Mouse (Mus musculus) lung, embryonic 14.5 days (tissue): Measurements from ENCODE around the gene Zfp408. TPM values are rescaled to one million over a fixed set of nuclear protein-coding genes. Genes with fewer than 3 reads are reported as not detected.

ENCODE experiments used
- ATAC-seq: fragments of 200-750 bp; cut with Nextera tagmentation; 2 replicates; pipeline ENCODE4 v1.8.0; 2017; ENCODE audit warnings: mild to moderate bottlenecking, moderate TSS enrichment, moderate library complexity; ENCODE audit not compliant: insufficient read depth
- DNase-seq: peaks from one replicate; pipeline ENCODE4 v3.0.0-alpha.2; 2015
- H3K27ac ChIP-seq: fragments of 300-500 bp; sonication (generic); 2 replicates; pipeline ENCODE4 v1.5.1; 2014; ENCODE audit warnings: low read depth, mild to moderate bottlenecking, moderate library complexity
- H3K27me3 ChIP-seq: fragments of 300-500 bp; sonication (generic); 2 replicates; pipeline ENCODE4 v1.6.1; 2014; ENCODE audit warnings: low read length, control low read depth; ENCODE audit not compliant: insufficient read depth
- H3K36me3 ChIP-seq: fragments of 300-500 bp; sonication (generic); 2 replicates; pipeline ENCODE4 v1.6.1; 2014; ENCODE audit warnings: control low read depth; ENCODE audit not compliant: insufficient read depth
- H3K4me1 ChIP-seq: fragments of 300-500 bp; sonication (generic); 2 replicates; pipeline ENCODE4 v1.6.1; 2014; ENCODE audit warnings: antibody characterized with exemption, control low read depth; ENCODE audit not compliant: insufficient read depth
- H3K4me2 ChIP-seq: fragments of 300-500 bp; sonication (generic); 2 replicates; pipeline ENCODE4 v1.6.1; 2014; ENCODE audit warnings: mild to moderate bottlenecking
- H3K4me3 ChIP-seq: fragments of 300-500 bp; sonication (generic); 2 replicates; pipeline ENCODE4 v1.5.1; 2014; ENCODE audit warnings: low read depth, low read length
- H3K9ac ChIP-seq: fragments of 300-500 bp; sonication (generic); 2 replicates; pipeline ENCODE4 v1.6.1; 2014
- H3K9me3 ChIP-seq: fragments of 300-500 bp; sonication (generic); 2 replicates; pipeline ENCODE4 v1.6.1; 2016; ENCODE audit warnings: low read depth, low read length, control low read depth
- CTCF ChIP-seq: IDR thresholded peaks from 2 replicates; pipeline ENCODE4 v1.5.1; 2016; ENCODE audit warnings: antibody characterized with exemption, low read depth
- WGBS: fragments of 180-500 bp; shearing (Covaris S2); extraction: QIAGEN DNeasy Blood & Tissue Kit; methylation state at CpG from one replicate; pipeline ENCODE4 v1.1.7; 2014; 5-methylcytosine and 5-hydroxymethylcytosine counted together
- polyA plus RNA-seq: library from polyadenylated mRNA; unstranded; fragments of >200 nt; fragmentation: Nextera tagmentation; extraction: Ambion mirVana; gene quantifications from 2 replicates; pipeline ENCODE4 v1.2.1, GENCODE M21; 2014

Zfp408 gene
- polyA plus RNA-seq, 1 experiment from 2014 or later = 7.0 TPM

DNA sequence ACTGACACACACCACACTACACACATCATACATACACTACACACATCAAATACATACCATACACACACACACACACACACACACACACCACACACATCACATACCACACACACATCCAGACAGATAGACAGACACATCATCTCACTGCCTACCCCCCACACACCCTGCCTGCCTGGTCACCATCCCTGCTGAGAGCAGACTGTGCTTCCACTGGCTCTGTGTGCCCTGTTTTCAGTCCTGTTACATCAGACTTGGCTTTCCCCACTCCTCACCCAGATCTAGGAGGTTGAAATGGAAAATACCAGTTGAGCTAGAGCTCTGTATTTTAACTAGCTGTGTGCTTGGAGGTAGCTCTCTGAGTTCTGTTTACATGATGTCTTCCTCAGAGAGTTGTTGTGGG is 15.2 kb upstream of the Zfp408 start:
- TF ChIP-seq CTCF = no peak
- no peak overlapping the region for H3K4me2 ChIP-seq
- H3K27me3 ChIP-seq = no peaks in the 10 kb centered on the region
- peaks cover 81% of the 10 kb centered on the region for H3K36me3 ChIP-seq
- H3K27ac ChIP-seq = no peak overlapping the region
- ATAC-seq (no peak), DNase-seq (no peak)
- H3K9me3 ChIP-seq = no peaks in the 10 kb centered on the region
- H3K4me3 ChIP-seq = no peak overlapping the region
- H3K4me1 ChIP-seq = no peaks in the 10 kb centered on the region
- no peak overlapping the region for H3K9ac ChIP-seq

DNA sequence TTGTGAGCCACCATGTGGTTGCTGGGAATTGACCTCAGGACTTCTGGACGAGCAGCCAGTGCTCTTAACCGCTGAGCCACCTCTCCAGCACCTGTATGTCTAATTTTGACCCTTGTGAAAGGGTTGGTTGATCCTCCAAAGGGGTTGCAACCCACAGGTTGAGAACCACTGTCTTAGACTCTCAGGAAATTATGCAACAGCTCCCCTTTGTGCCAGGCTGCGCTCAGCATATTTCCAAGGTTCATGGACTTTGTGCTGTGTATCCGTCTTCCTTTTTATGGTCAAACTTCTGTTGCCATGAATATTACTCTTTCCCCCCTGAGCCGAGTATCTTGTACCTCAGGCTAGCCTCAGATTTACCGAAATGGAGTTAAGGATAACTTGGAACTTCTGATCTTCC is 11.4 kb upstream of the Zfp408 start:
- H3K9ac ChIP-seq = no peak overlapping the region
- H3K4me1 ChIP-seq = 0 out of 2 replicates have a peak, but pooled peaks cover 5% of the 10 kb centered on the region
- H3K4me2 ChIP-seq = no peak overlapping the region
- no peak for DNase-seq
- TF ChIP-seq CTCF = no peak
- no peak overlapping the region for H3K27ac ChIP-seq
- peaks cover 82% of the 10 kb centered on the region for H3K36me3 ChIP-seq
- H3K9me3 ChIP-seq = no peaks in the 10 kb centered on the region
- H3K27me3 ChIP-seq = no peaks in the 10 kb centered on the region
- WGBS = 92% methylated on average over 6 of the region's 6 CpGs
- no peak for ATAC-seq
- no peak overlapping the region for H3K4me3 ChIP-seq

DNA sequence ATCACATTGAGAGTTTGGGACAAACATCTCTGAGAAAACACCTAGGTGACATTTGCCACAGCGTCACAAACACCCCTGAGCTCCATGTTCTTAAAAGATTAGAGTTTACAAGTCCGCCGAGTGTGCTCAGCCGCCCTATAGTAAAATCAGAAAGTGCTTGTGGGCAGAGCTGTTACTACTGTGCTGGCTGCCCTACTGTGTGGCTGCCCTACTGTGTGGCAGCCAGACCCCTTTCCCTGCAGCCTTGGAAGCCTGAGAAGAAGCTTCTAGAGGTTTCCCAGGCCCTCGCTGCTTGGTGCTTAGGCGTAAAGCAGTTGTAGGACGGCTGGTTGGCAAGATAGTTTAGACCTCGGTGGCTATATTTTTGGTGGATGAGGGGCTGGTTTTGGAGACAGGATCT is 10.1 kb upstream of the Zfp408 start:
- no peak overlapping the region for H3K4me2 ChIP-seq
- no peak for ATAC-seq
- H3K4me1 ChIP-seq = 0 out of 2 replicates have a peak, but pooled peaks cover 6% of the 10 kb centered on the region
- H3K36me3 ChIP-seq = peaks cover 85% of the 10 kb centered on the region
- TF ChIP-seq CTCF = no peak
- 93% methylated on average over 8 of the region's 8 CpGs for WGBS
- H3K27ac ChIP-seq = no peak overlapping the region
- no peaks in the 10 kb centered on the region for H3K27me3 ChIP-seq
- H3K9ac ChIP-seq = no peak overlapping the region
- H3K9me3 ChIP-seq = no peaks in the 10 kb centered on the region
- no peak for DNase-seq
- H3K4me3 ChIP-seq = no peak overlapping the region

DNA sequence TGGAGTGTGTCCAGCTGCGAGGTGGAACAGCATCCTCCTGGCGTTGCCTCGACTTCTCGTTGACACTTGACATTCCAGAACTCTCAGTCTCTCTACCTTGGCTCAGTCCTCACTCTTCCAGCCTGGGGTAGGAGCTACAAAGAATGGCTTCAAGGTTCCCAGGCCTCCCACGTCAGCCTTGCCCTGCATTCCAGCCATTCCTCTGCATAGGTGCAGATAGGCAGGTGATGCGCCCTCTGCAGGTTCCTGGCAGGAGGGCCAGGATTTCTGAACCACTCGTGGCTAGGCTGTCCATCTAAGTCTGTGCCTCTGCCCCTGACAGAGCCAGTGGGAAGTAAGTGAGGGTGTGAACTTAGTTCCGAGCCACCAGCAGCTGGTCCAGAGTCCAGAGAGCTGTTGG is 7.2 kb upstream of the Zfp408 start:
- peak; percentile 69; the same call in 1 of the 2 replicates for ATAC-seq
- Histone ChIP-seq H3K9me3 (no peaks in the 10 kb centered on the region), H3K27me3 (no peaks in the 10 kb centered on the region), H3K27ac (peak overlapping the region; percentile 79), H3K4me2 (no peak overlapping the region), H3K4me3 (no peak overlapping the region), H3K4me1 (0 out of 2 replicates have a peak, but pooled peaks cover 6% of the 10 kb centered on the region), H3K36me3 (peaks cover 79% of the 10 kb centered on the region), H3K9ac (no peak overlapping the region)
- DNase-seq = peak; percentile 62
- peak; percentile 66 for TF ChIP-seq CTCF
- WGBS = 49% methylated on average over 8 of the region's 8 CpGs

DNA sequence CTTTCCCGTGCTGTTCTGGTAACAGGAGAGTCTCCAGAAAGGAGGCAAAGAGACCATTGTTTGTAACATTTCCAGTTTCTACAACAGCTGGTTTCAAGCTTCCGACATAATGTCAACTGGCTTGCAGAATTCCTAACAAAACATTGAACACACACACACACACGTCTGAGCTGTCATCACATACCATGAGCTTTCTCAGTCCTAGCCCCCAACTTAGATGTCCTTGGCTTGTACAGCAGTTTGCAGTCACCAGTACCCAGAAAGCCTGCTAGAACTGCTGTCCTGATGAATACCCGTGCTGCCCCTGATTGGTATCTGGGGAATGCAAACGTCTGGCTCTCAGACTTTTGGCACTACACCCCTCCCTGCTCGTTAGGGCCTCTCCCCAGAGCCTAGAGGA is 6.2 kb upstream of the Zfp408 start:
- WGBS = 40% methylated on average over 6 of the region's 6 CpGs
- peak; percentile 42; the same call in 1 of the 2 replicates for ATAC-seq
- TF ChIP-seq CTCF = no peak

DNA sequence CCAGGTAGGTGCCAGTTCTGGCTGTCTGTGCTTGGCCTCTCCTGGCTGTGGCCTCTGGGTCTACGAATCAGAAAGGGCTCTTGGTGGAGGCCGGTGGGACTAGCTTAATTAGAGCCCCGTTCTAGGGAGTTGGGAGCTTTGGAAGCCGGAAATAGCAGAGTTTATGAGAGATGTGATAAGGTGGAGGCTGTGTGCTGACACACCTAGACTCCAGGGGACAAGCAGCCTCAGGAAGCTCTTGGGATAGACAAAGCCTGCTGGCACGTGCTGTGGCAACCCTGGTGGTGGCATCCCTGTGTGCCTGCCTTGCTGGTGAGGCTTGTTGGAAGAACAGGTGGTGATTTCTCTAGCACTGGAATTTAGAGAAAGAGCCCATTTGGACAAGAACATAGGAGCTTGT is 5.8 kb upstream of the Zfp408 start:
- H3K9ac ChIP-seq = no peak overlapping the region
- H3K9me3 ChIP-seq = no peaks in the 10 kb centered on the region
- TF ChIP-seq CTCF = no peak
- no peak for ATAC-seq
- WGBS = 78% methylated on average over 5 of the region's 5 CpGs
- H3K36me3 ChIP-seq = peaks cover 71% of the 10 kb centered on the region
- H3K4me1 ChIP-seq = 0 out of 2 replicates have a peak, but pooled peaks cover 6% of the 10 kb centered on the region
- H3K4me3 ChIP-seq = no peak overlapping the region
- H3K27ac ChIP-seq = peak overlapping the region; percentile 79; the same call in 1 of the 2 replicates
- H3K27me3 ChIP-seq = no peaks in the 10 kb centered on the region
- H3K4me2 ChIP-seq = no peak overlapping the region
- no peak for DNase-seq

More for the DNA sequence above, 6.2 kb upstream of the Zfp408 start:
- H3K9me3 ChIP-seq = no peaks in the 10 kb centered on the region
- peaks cover 71% of the 10 kb centered on the region for H3K36me3 ChIP-seq
- peak; percentile 43 for DNase-seq
- no peak overlapping the region for H3K4me2 ChIP-seq
- H3K4me1 ChIP-seq = 0 out of 2 replicates have a peak, but pooled peaks cover 6% of the 10 kb centered on the region
- no peak overlapping the region for H3K4me3 ChIP-seq
- H3K9ac ChIP-seq = no peak overlapping the region
- peak overlapping the region; percentile 79 for H3K27ac ChIP-seq
- no peaks in the 10 kb centered on the region for H3K27me3 ChIP-seq

DNA sequence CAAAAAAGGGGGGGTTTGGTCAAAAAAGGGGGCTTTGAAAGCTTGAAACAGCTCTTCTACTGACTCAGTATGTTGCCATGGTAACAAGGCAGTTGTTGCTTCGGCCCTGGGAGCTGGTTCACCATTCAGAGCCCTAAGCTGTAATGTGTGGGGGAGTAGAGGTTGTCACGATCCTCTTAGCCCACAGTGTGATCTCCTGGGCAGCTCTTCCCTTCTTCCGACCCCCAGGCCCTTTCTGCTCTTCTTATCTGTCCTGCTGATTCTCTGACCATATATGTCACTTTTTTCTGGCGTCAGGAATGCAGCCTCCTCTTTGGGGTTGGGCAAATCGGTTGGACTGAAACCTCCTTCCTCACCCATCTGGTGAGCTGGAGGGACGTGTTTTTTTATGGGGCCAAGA is 3.3 kb upstream of the Zfp408 start:
- Histone ChIP-seq H3K27me3 (no peaks in the 10 kb centered on the region), H3K36me3 (peaks cover 55% of the 10 kb centered on the region), H3K9ac (no peak overlapping the region; the same call in 1 of the 2 replicates), H3K9me3 (no peaks in the 10 kb centered on the region), H3K4me3 (no peak overlapping the region), H3K4me1 (peaks cover 10% of the 10 kb centered on the region; the same call in 1 of the 2 replicates), H3K27ac (no peak overlapping the region), H3K4me2 (no peak overlapping the region)
- ATAC-seq = no peak
- TF ChIP-seq CTCF = no peak
- peak; percentile 20 for DNase-seq
- WGBS = 43% methylated on average over 6 of the region's 6 CpGs
